Mouse (Mus musculus) limb, embryonic 11.5 days (tissue): Measurements from ENCODE around the gene Nt5c2. TPM values are rescaled to one million over a fixed set of nuclear protein-coding genes. Genes with fewer than 3 reads are reported as not detected.

Source experiments
- polyA plus RNA-seq: library from polyadenylated mRNA; unstranded; fragments of >200 nt; fragmentation: Nextera tagmentation; extraction: Ambion mirVana; gene quantifications from 2 replicates; pipeline ENCODE4 v1.2.1, GENCODE M21; 2014

The Nt5c2 gene
- polyA plus RNA-seq, 1 experiment from 2014 or later = 94.6 TPM

Other genes with a start within 250 kb of the Nt5c2 start
- 0.35 and 0.44 TPM in 2 replicates for gene Ina, start 455 bp downstream of the Nt5c2 start, polyA plus RNA-seq
- gene Pcgf6, start 35.8 kb upstream of the Nt5c2 start, polyA plus RNA-seq = 36.5 and 38.9 TPM in 2 replicates
- 11.8 and 12.3 TPM in 2 replicates for gene Taf5, start 52.6 kb upstream of the Nt5c2 start, polyA plus RNA-seq
- 1,237 and 1,330 TPM in 2 replicates for gene Usmg5, start 75.5 kb upstream of the Nt5c2 start, polyA plus RNA-seq
- 11.0 and 13.1 TPM in 2 replicates for gene Pdcd11, start 75.6 kb upstream of the Nt5c2 start, polyA plus RNA-seq
- 1.1 and 1.6 TPM in 2 replicates for gene Calhm2, start 123.1 kb upstream of the Nt5c2 start, polyA plus RNA-seq
- not detected in 2 replicates for gene Calhm1, start 129.1 kb upstream of the Nt5c2 start, polyA plus RNA-seq
- gene Calhm3, start 142.6 kb upstream of the Nt5c2 start, polyA plus RNA-seq = not detected in 2 replicates
- gene Neurl1a, start 163.7 kb upstream of the Nt5c2 start, polyA plus RNA-seq = 5.0 and 6.1 TPM in 2 replicates